Mouse (Mus musculus) left cerebral cortex, adult 6 months (tissue): ENCODE measurements around the gene Gm21083. TPM values are rescaled to one million over a fixed set of nuclear protein-coding genes. Genes with fewer than 3 reads are reported as not detected.

Experiments
- long read RNA-seq, 2 experiments: library from polyadenylated mRNA; unstranded; transcript quantifications; one replicate each; pipeline ENCODE4 v2.0.0; 2019 to 2020
- polyA plus RNA-seq: library from polyadenylated mRNA; unstranded; fragments of <200 nt; fragmentation: Nextera tagmentation; gene quantifications from 2 replicates; pipeline ENCODE4 v1.2.3, GENCODE M21; 2021

Gm21083 gene
- polyA plus RNA-seq: not detected in 2 replicates
- long read RNA-seq, experiment 1: 0 reads
- long read RNA-seq, experiment 2: 0 reads

GRCm38 (mm10) chr5:15577033-15577432 is at the start of gene Gm21083:
Gene Gm21083, plus strand, starts transcription at chr5:15577333.

GRCm38 (mm10) chr5:15529122-15529521 is 48.0 kb upstream of the Gm21083 start, which contains the start of gene Gm21190:
Gene Gm21190, minus strand, starts transcription at chr5:15529222.

GRCm38 (mm10) chr5:15618764-15619163 is 41.6 kb downstream of the Gm21083 start, which contains the start of gene Speer4d:
Gene Speer4d, plus strand, starts transcription at chr5:15619064.

Other genes with a start within 250 kb of the Gm21083 start
- gene Gm21149, start 100.8 kb upstream of the Gm21083 start, polyA plus RNA-seq: 0.33 and 0.60 TPM in 2 replicates
- not detected in 2 replicates for gene Gm21190, start 48.1 kb upstream of the Gm21083 start, polyA plus RNA-seq
- not detected in 2 replicates for gene Speer4d, start 41.7 kb downstream of the Gm21083 start, polyA plus RNA-seq
- not detected in 2 replicates for gene 4930572O03Rik, start 79.7 kb downstream of the Gm21083 start, polyA plus RNA-seq
- gene Speer4c, start 136.9 kb downstream of the Gm21083 start, polyA plus RNA-seq: not detected in 2 replicates